ENCODE assay signal across 20 mouse cellular contexts in the genomic region with DNA sequence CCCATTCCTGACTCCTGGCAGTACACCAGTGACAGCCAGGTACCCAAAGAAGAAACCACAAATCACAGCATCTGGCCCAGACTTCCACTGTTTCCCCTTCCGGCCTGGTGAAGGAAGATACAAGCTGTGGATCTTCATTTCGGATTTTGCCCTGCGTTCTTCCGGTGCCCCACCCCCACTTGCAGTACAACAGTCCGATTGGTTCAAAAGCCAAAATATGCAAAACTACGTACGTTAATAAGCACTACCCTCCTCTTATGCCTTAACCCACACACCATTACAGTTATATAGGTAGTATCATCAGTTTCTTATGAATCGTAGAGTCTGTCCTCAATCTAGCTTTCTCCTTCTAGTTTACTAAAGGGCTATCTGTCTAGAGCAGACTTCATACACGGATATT. TPM values are rescaled to one million over a fixed set of nuclear protein-coding genes. Genes with fewer than 3 reads are reported as not detected.
"Had no signal": no experiment of that assay in that cellular context is flagged by ENCODE, and none has a peak within 500 bp of the region (broad histone marks: within the 10 kb centered on the region; RNA-seq: fewer than 3 reads in every experiment).

No protein-coding gene starts in this region.

- H3K9ac ChIP-seq: heart, embryonic 15.5 days; hindbrain, embryonic 13.5 days; hindbrain, embryonic 15.5 days; limb, embryonic 12.5 days had no signal

- ATAC-seq: hindbrain, postnatal 0 days; intestine, embryonic 16.5 days; liver, embryonic 12.5 days had no signal

- H3K9me3 ChIP-seq: heart, embryonic 13.5 days; heart, embryonic 15.5 days; hindbrain, embryonic 13.5 days; hindbrain, embryonic 15.5 days; limb, embryonic 10.5 days; liver, embryonic 12.5 days had no signal

- H3K36me3 ChIP-seq: heart, embryonic 15.5 days; hindbrain, embryonic 13.5 days; hindbrain, embryonic 15.5 days had no signal

- DNase-seq: gastrocnemius, postnatal 10 days; gastrocnemius, postnatal 25 days; heart, postnatal 36 days; kidney, adult 11 months; kidney, adult 2 months; kidney, adult 9 months; kidney, postnatal 10 days; kidney, postnatal 25 days; kidney, postnatal 4 days; liver had no signal

- H3K27me3 ChIP-seq: heart, embryonic 13.5 days; heart, embryonic 15.5 days; hindbrain, embryonic 13.5 days; hindbrain, embryonic 15.5 days; limb, embryonic 12.5 days; liver, embryonic 12.5 days had no signal

- H3K27ac ChIP-seq: hindbrain, embryonic 13.5 days; hindbrain, embryonic 15.5 days; hindbrain, postnatal 0 days had no signal

RNA-seq across cellular contexts. Expression of gene Dpysl5, which starts 46.0 kb away (rescaled TPM):
- total RNA-seq: hematopoietic stem cell, adult 5-6 weeks had no signal
